Mouse (Mus musculus) cortical plate, adult 2 months (tissue): ENCODE measurements around the gene Mtcl1.

Source experiments
- CTCF ChIP-seq: fragments of 200-500 bp; IDR thresholded peaks from 2 replicates; pipeline ENCODE4 v1.5.1; 2011; ENCODE audit warnings: mild to moderate bottlenecking, control low read depth, low read length; ENCODE audit not compliant: insufficient read depth; ENCODE audit errors: extremely low read depth
- POLR2A ChIP-seq: fragments of 200-500 bp; IDR thresholded peaks from 2 replicates; pipeline ENCODE4 v1.6.1; 2011; ENCODE audit warnings: mild to moderate bottlenecking, low read length, control low read depth; ENCODE audit not compliant: insufficient read depth; ENCODE audit errors: extremely low read depth

- TF ChIP-seq POLR2A (no peak), CTCF (no peak)
Measured at GRCm38 (mm10) chr17:66379900-66380857, 69.4 kb downstream of the Mtcl1 start.
